Mouse (Mus musculus): Measurements from ENCODE around the gene Dmrt3. TPM values are rescaled to one million over a fixed set of nuclear protein-coding genes. Genes with fewer than 3 reads are reported as not detected.

Dmrt3 gene
- not detected in 2 replicates for polyA plus RNA-seq (2012; ENCODE audit: insufficient read depth, insufficient read length, missing spikeins)

- no peak within 1 kb of the TSS for H3K27ac ChIP-seq (replicated peaks; ENCODE audit: low read depth, low read length)
- no peaks in the 10 kb centered on the region for H3K4me1 ChIP-seq (ENCODE audit: control insufficient read depth, insufficient read depth, insufficient read length, low read length)
- H3K4me3 ChIP-seq (ENCODE audit: insufficient read depth, low read depth, low read length) = no peak within 1 kb of the TSS
These were observed at the start of gene Dmrt3 for GRCm38 (mm10) chr19:25610015-25610410. Dmrt3 (plus strand) TSS chr19:25610301.

- Histone ChIP-seq H3K4me3 (ENCODE audit: insufficient read depth, low read depth, low read length) (no peak overlapping the region), H3K4me1 (ENCODE audit: control insufficient read depth, insufficient read depth, insufficient read length, low read length) (no peaks in the 10 kb centered on the region), H3K27ac (replicated peaks; ENCODE audit: low read depth, low read length) (no peak overlapping the region)
These were observed 45.7 kb upstream of the Dmrt3 start for GRCm38 (mm10) chr19:25564430-25564829.

- no peak overlapping the region for H3K4me3 ChIP-seq (ENCODE audit: insufficient read depth, low read depth, low read length)
- no peaks in the 10 kb centered on the region for H3K4me1 ChIP-seq (ENCODE audit: control insufficient read depth, insufficient read depth, insufficient read length, low read length)
- H3K27ac ChIP-seq (replicated peaks; ENCODE audit: low read depth, low read length) = no peak overlapping the region
These were observed 40.3 kb upstream of the Dmrt3 start for GRCm38 (mm10) chr19:25569778-25570177.

- H3K4me3 ChIP-seq (ENCODE audit: insufficient read depth, low read depth, low read length) = no peak overlapping the region
- H3K27ac ChIP-seq (replicated peaks; ENCODE audit: low read depth, low read length) = no peak overlapping the region
- H3K4me1 ChIP-seq (ENCODE audit: control insufficient read depth, insufficient read depth, insufficient read length, low read length) = no peaks in the 10 kb centered on the region
These were observed 35.7 kb upstream of the Dmrt3 start for GRCm38 (mm10) chr19:25574431-25574830.

GRCm38 (mm10) chr19:25574981-25575814 lies 34.9 kb upstream of the Dmrt3 start:
- Histone ChIP-seq H3K4me3 (ENCODE audit: insufficient read depth, low read depth, low read length) (no peak overlapping the region), H3K27ac (replicated peaks; ENCODE audit: low read depth, low read length) (no peak overlapping the region), H3K4me1 (ENCODE audit: control insufficient read depth, insufficient read depth, insufficient read length, low read length) (no peaks in the 10 kb centered on the region)

GRCm38 (mm10) chr19:25578358-25578757 lies 31.7 kb upstream of the Dmrt3 start:
- Histone ChIP-seq H3K4me1 (ENCODE audit: control insufficient read depth, insufficient read depth, insufficient read length, low read length) (no peaks in the 10 kb centered on the region), H3K4me3 (ENCODE audit: insufficient read depth, low read depth, low read length) (no peak overlapping the region), H3K27ac (replicated peaks; ENCODE audit: low read depth, low read length) (no peak overlapping the region)

- Histone ChIP-seq H3K4me1 (ENCODE audit: control insufficient read depth, insufficient read depth, insufficient read length, low read length) (no peaks in the 10 kb centered on the region), H3K27ac (replicated peaks; ENCODE audit: low read depth, low read length) (no peak overlapping the region)
These were observed 30.7 kb upstream of the Dmrt3 start for GRCm38 (mm10) chr19:25579440-25579839.

GRCm38 (mm10) chr19:25597717-25598232 lies 12.3 kb upstream of the Dmrt3 start:
- H3K4me1 ChIP-seq (ENCODE audit: control insufficient read depth, insufficient read depth, insufficient read length, low read length) = no peaks in the 10 kb centered on the region
- H3K4me3 ChIP-seq (ENCODE audit: insufficient read depth, low read depth, low read length) = no peak overlapping the region
- no peak overlapping the region for H3K27ac ChIP-seq (replicated peaks; ENCODE audit: low read depth, low read length)

More at GRCm38 (mm10) chr19:25579440-25579839, 30.7 kb upstream of the Dmrt3 start:
- no peak overlapping the region for H3K4me3 ChIP-seq (ENCODE audit: insufficient read depth, low read depth, low read length)

GRCm38 (mm10) chr19:25598626-25599025 lies 11.5 kb upstream of the Dmrt3 start:
- Histone ChIP-seq H3K4me3 (ENCODE audit: insufficient read depth, low read depth, low read length) (no peak overlapping the region), H3K27ac (replicated peaks; ENCODE audit: low read depth, low read length) (no peak overlapping the region), H3K4me1 (ENCODE audit: control insufficient read depth, insufficient read depth, insufficient read length, low read length) (no peaks in the 10 kb centered on the region)

GRCm38 (mm10) chr19:25601966-25602365 lies 8.1 kb upstream of the Dmrt3 start:
- no peaks in the 10 kb centered on the region for H3K4me1 ChIP-seq (ENCODE audit: control insufficient read depth, insufficient read depth, insufficient read length, low read length)
- no peak overlapping the region for H3K4me3 ChIP-seq (ENCODE audit: insufficient read depth, low read depth, low read length)
- H3K27ac ChIP-seq (replicated peaks; ENCODE audit: low read depth, low read length) = no peak overlapping the region

- H3K27ac ChIP-seq (replicated peaks; ENCODE audit: low read depth, low read length) = no peak overlapping the region
- H3K4me1 ChIP-seq (ENCODE audit: control insufficient read depth, insufficient read depth, insufficient read length, low read length) = no peaks in the 10 kb centered on the region
- no peak overlapping the region for H3K4me3 ChIP-seq (ENCODE audit: insufficient read depth, low read depth, low read length)
These were observed 2.5 kb upstream of the Dmrt3 start for GRCm38 (mm10) chr19:25607461-25608205.

GRCm38 (mm10) chr19:25608206-25608580 lies 1.9 kb upstream of the Dmrt3 start:
- H3K4me1 ChIP-seq (ENCODE audit: control insufficient read depth, insufficient read depth, insufficient read length, low read length) = no peaks in the 10 kb centered on the region
- H3K27ac ChIP-seq (replicated peaks; ENCODE audit: low read depth, low read length) = no peak overlapping the region
- H3K4me3 ChIP-seq (ENCODE audit: insufficient read depth, low read depth, low read length) = no peak overlapping the region

- Histone ChIP-seq H3K4me3 (ENCODE audit: insufficient read depth, low read depth, low read length) (no peak overlapping the region), H3K4me1 (ENCODE audit: control insufficient read depth, insufficient read depth, insufficient read length, low read length) (no peaks in the 10 kb centered on the region), H3K27ac (replicated peaks; ENCODE audit: low read depth, low read length) (no peak overlapping the region)
These were observed 895 bp upstream of the Dmrt3 start for GRCm38 (mm10) chr19:25608961-25609850.

GRCm38 (mm10) chr19:25610411-25611111 lies 460 bp downstream of the Dmrt3 start:
- Histone ChIP-seq H3K4me1 (ENCODE audit: control insufficient read depth, insufficient read depth, insufficient read length, low read length) (no peaks in the 10 kb centered on the region), H3K4me3 (ENCODE audit: insufficient read depth, low read depth, low read length) (no peak overlapping the region), H3K27ac (replicated peaks; ENCODE audit: low read depth, low read length) (no peak overlapping the region)

All from brown adipose tissue, adult 24 weeks (tissue).